Mouse (Mus musculus) 3T3-L1 (cell line): ENCODE data around the gene Psmb2.

ENCODE experiments used
- DNase-seq: peaks from one replicate; pipeline ENCODE4 v3.0.0-alpha.2; 2015; ENCODE audit warnings: low read depth, low spot score

Psmb2 gene

DNA sequence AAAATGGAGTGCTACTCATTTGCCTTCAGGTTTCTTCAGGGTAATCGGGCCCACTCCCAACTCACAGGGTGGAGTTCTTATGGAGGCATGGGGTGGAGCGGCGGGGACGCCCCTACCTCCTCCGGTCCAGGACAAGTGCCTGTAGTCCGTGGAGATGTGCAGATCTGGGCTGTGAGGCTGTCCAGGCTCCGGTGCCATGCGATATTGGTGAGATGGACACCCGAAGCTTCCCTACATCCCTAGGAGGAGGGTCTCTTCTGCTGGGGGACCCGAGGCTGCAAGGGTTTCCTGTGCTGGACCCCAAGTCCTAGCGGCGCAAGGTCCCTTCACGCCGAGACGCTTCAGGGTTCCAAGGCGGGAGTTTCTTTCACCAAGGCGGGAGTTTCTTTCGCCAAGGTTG lies 54.7 kb downstream of the Psmb2 start:
- DNase-seq: no peak

DNA sequence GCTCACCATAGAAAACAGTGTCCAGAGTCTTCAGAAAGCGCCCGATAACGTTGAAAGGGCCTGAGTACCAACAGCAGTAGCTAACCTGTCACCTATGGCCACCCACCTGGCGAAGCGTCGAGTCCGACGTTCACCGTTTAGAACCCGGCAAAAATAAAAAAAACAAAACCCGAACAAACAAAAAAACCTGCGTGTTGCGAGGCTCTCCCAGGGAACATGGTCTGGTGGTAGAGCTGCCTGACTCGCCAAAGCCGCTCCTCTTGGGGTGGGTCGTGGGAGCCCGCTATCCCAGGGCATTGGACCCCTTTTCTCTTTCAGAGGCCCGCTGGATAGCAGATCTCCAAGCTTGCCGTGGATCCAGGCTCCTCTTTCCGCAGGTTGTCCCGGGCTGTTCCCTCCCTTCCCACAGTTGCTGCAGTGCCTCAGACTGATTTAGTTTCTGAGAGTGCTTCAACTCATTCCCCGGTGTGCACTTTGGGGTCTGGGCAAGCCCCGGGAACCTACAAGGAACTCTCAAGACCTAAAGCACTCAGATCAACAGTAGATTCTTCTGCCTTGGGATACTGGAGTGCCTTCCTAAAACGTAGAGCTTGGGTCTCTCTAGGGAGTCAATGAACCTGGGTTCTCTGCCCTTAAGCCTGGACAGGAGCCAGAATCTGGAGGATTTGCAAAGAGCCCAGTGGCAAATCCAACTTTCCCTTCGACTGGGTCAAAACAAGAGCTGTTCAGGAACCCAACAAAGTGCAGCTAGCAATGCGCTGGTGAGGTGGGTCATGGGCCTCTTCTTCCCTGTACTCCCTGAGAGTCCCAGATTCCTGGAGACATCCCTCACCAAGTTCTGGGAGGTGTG lies 55.3 kb downstream of the Psmb2 start:
- DNase-seq: no peak

DNA sequence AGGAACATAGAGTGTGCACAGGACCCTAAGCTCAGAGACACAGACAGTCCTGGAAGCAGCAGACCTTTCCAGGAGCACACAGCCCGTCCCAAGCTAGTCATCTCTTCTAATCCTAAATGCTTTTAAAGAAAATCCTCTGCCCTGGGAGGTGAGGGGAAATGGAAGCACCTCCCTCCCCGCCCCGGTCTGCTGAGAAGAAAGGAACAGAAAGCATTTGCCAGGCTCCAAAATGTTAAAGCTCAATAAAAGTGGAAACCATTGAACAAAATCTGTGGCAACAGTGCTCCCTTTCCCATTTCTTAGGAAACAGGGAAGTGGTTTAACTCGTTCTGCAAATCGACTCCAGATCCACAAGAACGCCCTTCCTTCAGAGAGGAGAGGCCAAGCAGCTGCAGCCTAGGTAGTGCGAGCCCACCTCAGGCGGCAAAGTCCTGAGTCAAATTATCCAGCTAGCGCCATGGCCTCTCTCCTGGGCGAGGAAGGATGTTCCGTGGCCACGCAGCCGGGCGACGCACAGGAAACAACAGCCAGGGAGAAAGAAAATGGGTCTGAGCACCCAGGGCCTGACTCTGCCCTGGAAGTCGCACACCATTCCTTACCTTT lies 56.7 kb downstream of the Psmb2 start:
- DNase-seq: no peak

DNA sequence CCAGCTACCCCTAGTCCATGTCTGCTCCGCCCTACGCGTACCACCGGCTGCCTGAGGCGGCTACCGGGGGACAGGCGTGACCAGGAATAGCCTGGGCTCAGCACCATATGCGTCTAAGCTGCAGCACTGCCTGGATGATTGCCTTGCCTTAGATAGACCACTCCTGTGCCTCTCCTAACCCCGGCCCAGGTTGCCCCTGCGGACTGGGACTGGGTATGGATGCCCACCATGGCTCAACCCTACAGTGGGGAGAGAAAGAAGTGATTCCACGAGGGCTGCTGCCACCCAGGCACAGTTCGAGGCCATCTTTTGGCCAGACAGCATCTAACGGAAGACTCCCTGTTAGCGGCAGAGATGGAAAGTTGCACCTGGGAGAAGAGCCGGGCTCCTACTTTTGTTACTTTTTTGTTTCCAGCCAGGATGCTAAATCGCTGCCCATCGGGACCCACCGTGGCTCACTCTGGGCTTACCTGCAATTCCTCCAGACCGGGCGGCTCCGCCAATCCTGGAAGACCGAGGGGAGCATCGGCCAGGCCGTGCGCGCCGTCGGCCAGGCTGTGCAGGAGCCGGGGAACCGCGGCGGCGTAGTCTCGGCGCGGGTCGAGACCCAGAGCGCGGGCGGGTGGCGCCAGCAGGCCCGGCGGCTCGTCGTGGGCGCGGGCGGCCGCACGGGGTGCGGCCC lies 57.4 kb downstream of the Psmb2 start:
- no peak for DNase-seq

DNA sequence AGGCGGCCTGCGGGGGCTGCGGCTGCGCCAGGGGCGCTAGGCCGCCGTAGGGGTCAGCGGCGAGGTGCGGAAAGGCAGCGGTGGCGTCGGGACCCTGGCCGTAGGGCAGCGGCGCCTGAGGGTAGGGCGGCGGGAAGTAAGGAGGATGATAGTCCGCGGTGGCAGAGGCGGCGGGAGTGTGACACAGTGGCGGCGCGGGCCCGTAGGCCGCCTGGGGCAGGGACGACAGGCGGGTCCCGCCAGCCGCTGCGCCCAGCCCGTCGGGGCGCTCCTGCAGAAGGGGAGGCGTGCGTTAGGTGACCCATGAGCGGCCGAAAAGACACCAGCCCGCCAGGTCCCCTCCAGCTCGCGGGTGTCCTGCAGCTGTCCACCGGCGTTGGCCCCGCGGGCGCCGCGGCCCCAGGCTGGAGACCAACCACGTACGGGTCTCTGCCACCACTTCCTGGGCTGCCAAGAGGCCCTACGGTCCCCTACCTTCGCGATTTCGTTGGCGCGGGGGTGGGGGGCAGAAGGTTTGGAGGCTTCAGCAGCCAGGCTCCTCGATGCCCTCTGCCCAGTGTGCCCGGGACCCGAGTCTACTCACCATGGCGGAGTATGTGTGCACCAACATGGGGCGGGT lies 58.1 kb downstream of the Psmb2 start:
- no peak for DNase-seq

DNA sequence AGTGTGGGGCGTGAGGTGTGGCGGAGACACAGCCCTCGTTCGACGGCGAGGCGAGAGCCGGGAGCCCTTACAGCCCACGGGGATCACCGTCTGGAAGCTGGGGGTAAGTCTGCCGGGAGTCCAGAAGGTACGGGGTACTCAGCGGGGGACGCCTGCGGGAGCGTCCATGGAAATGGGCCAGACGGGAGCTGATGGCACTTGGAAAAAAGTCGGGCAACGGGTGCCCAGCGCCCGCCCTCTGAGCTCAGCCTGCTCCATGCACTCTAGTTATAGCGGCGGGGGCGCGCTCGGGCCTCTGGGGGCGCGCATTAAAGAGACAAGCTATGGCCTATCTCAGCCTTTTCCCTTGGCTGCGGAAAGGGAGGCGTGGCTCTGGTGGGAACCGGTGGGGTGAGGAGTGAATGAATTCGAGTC lies 58.6 kb downstream of the Psmb2 start, which contains the start of gene Tfap2e:
Gene Tfap2e, minus strand, starts transcription at position 240 of the 414 bp plus-strand sequence.
- no peak for DNase-seq

DNA sequence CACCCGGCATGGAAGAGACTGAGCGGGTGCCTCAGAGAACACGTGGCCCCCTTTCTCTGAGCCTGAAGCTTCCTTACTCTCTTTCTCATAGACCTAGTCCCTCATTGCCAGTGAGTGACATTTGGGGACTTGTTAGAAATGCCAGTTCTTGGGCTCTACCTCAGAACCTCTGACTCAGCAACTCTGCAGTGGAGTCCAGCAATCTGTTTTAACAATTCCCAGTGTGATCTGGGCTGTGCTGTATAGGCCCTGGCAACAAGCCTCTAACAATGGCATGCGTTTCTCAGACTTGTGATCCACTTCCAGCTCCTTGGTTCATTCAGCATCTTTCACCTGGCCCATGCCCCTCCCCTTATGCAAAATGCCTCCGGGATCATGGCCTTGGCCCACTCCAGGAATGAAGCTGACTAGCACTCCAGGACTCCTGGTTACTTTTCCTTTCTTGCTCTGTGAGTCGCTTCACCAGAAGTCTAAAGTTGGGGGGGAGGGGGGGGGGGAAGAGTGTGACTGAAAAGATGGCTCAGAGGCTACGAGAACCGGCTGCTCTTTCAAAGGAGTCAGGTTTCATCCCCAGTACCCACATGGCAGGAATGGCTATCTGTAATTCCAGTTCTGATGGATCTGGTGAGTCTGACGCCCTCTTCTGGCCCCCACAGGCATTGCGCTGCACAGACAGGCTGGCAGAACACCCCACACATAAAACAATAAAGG lies 62.7 kb downstream of the Psmb2 start:
- DNase-seq: peak; percentile 52

DNA sequence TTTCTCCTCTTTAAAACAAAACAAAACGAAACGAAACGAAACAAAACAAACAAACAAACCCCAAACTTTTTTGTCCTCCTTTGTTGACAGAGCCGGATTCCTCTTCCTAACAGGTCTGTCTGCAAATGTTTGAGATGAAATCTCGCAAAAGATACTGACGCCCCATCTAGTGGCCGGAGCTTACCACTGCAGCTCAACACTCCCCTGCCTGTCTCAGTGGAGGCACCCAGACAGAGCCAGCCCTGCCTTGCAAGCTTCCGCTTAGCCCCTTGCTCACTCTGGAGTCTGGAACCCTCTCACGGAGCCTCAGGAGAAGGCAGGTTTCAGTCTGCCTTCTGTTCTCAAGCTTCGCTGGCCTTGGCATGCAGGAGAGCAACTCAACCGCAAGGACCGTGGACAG lies 64.0 kb downstream of the Psmb2 start:
- peak; percentile 84 for DNase-seq

DNA sequence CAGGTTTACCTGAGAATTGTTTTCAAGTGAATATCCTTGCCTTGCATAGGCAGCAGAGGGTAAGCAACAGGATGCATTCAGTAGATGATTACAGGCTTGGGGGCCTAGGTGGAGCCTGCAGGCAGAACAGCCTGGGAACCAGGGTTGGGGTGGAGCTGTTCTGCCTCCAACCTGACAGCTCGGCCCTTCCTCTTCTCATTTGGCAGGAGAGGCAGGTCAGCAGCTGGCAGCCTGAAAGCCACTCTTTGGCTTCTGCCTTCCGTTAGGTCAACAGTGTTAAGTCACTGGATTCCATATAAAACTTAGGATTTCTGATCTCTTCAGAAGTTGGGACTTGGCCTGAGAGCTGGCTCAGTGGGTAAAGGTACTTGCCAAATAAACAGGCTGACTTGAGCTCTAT lies 65.5 kb downstream of the Psmb2 start:
- DNase-seq: no peak

DNA sequence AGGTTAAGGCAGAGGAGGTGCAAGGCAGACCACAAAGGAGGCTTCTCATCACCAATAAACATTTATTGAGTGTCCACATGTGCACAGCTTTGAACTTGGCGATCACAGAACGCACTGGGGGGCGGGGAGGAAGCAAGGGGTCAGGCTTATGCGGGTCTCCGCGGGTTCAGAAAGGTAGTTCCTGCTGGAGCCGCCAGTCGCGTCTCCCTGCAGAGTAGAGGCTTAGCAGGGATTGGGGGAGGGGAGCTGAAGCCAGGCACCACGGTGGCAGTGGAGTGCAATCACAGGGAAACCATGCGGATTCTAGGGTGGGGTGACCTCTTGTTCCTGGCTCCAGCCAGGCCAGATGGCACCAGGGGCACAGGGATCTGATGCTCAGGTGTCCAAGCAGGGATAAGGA lies 66.3 kb downstream of the Psmb2 start:
- no peak for DNase-seq

DNA sequence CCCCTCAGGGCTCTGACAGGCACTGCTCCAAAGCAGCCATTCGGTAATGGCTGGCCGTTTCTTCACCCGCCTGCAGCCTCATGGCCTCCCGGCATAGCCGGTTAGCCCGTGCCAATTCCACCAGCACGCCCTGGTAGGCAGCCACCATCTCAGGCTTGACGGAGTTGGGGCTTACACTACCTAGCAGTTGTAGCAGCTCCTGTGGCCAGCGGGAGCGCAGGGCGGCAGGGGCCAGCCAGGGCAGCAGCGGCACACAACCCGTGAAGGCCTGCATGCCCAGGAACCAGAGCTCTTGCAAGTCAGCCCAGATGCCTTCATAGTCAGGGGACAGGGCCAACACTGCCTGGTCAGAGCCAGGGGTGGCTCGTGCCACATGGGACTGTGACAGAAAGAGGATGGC lies 67.4 kb downstream of the Psmb2 start:
- DNase-seq: no peak

DNA sequence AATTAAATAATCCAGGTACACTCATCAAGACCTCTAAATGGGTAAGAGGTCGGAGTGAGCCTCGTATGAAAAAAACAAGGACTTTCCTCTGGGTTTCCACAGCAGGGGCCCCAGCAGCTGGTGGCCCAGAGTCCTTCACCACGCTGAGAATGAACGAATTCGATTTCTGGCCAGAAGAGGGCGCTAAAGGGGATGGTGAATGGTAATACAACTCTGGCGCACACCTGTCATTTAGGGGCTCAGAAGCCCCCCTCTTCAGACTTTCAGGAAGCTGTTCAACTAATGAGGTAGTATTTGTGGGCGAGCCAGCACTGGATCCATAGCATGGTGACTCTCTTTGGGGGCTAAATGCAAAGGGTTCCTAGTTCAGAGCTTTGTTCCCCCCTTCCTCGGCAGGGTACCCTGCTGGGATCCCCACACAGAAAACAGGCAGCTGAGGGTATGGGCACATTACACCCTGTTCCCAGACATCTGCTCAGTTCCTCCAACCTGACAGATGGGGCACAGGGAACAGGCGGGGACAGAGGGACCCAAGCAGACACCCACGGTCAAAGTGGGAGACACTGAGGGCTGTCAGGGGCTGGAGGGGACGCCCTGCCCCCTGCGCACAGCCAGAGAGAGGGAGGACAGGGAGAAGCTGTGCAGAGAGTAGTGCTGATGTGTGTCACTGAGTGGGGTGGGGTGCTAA lies 68.2 kb downstream of the Psmb2 start:
- peak; percentile 61 for DNase-seq

DNA sequence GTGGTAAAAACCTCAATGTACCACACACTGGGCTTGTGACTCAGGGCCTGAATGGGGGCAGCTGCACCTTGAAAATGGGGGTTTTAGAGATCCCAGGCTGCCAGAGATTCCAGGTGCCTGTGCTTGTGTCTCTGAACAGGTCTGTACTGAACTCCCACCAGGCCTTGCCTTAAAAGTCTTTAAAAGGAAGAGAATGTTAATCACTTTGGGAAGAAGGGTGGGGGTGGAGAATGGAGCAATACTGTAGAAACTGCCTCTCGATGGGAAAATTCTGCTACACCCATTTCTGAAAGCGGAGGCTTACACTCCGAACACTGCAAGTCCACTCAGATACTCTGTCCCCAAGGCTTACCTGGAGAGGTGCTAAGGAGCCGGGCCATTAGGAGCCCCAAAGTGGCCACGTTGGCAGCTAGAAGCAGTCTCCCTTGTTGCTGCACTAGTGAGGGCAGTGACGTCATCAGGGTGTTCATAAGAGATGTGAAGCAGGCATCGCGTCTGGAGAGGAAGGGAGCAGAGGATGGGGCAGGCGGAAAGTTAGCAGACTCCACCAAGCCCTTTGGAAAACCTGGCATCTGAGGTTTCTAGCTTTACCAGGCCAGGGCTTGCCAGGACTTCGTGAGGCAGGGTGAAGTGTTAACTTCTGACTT lies 68.9 kb downstream of the Psmb2 start:
- no peak for DNase-seq

DNA sequence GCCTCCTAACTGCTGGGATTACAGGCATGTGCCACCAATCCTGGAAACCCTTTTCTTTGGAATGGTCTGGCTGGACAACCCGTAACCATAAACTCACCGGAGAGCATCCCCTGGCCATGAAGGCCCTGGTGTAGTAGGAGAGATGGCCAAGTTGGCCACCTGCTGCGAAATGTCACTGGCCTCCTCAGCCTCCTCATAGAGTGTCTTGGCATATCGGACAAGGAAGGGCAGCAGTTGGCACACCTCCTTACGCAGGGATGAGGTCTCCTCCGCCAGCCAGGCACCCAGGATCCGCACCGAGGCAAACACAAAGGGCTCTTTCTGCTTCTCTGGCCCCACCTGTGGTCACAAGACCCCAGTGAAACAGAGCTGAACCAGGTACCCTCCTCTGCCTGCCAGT lies 71.0 kb downstream of the Psmb2 start:
- no peak for DNase-seq

DNA sequence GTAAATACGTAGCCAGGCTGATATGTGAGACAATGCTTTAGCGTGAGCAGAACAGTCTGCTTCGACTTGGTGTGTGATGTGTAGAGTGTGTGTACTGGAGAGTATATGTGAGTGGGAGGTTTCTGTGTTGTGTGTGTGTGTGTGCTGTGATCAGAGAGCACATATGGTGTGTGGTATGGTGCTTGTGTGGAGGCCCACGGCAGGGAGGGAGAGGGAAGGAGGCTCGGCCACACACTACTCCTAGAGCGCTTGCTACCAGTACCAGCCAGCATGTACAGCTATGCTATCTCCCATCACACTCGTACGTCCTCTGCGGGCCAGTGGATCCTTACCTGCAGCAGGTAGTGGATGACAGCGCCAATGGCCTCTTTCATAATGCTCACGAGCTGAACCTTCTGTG lies 72.1 kb downstream of the Psmb2 start:
- no peak for DNase-seq

DNA sequence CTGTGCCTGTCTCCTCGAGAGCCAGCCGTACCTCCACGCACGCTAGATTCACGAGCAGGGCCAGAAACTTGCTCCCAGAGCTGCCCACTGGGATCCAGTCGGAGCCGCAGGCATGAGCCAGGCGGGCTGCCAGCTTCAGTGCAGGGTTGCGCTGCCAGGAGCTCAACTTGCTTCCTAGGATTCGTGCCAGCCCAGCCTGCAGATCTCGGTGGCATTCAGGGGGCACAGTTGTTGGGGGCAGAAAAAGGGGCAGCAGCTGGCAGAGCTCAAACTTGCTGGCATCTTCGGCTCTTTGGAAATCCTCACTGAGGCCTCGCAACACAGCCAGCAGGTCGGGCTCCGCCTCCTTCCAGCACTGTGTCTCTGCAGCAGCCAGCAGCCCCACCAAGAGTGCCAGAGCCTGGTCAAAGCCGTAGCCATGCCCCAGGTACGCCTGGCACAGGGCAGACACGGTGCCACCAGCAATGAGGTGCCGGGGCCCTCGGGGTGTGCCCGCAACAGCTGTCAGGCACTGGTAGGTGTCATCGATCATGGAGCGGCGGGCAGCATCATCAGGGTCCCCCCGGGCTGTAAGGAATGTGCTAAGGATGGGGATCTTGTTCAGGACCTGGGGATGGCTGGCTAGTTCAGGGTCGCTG lies 72.7 kb downstream of the Psmb2 start:
- no peak for DNase-seq

DNA sequence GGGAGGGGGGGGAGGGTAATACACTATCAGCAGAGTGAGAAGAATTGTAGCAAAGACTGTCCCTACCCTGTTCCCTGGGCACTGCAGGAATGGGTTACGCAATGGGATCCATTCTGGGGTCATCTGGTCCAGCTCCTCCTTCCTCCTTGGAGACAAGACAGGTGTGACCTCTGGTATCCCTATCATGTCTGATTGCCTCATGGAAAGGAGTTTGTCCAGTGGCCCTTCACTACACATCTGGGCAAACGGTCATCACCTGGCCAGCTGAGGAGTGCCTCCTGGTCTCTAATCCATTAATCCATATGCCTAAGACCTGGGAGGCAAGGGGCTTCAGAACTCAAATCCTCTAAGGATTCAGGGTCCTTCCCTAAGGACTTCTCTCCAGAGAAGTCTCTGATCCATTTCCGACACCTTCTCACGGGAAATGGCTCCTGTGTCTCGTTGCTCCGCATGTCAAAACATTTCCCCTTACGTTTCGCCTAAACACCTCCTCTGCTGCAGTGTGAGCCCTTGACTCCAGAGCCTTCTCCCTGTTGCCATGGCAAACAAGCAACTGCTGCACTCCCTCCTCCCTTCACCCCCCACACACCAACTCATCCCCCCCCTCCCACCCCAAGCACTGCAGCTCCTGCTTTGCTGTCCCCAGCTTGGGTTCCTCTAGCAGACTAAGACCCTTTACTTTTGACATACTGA lies 73.6 kb downstream of the Psmb2 start:
- no peak for DNase-seq

DNA sequence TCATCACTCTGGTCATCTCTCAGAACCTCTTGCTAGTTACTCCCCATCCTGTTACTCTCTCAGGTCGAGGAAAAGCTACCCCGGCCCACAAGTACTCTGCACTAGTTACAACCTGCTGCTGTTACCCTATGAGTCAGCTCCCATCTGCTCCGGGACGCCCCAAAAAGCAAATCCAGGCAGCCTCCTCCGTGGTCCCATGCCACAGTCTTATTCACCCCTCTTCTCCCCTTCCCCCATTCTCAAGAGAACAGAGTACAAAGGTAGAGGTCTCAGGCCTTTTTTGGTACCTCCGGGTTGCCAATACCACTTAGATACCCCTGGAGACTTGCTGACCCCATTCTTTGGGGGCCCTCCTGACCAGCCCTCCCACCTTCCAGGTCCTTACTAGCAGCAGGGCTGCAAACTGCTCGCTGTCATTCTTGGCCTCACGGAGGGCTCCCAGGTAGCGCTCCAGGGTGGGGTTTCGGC lies 74.2 kb downstream of the Psmb2 start:
- no peak for DNase-seq

DNA sequence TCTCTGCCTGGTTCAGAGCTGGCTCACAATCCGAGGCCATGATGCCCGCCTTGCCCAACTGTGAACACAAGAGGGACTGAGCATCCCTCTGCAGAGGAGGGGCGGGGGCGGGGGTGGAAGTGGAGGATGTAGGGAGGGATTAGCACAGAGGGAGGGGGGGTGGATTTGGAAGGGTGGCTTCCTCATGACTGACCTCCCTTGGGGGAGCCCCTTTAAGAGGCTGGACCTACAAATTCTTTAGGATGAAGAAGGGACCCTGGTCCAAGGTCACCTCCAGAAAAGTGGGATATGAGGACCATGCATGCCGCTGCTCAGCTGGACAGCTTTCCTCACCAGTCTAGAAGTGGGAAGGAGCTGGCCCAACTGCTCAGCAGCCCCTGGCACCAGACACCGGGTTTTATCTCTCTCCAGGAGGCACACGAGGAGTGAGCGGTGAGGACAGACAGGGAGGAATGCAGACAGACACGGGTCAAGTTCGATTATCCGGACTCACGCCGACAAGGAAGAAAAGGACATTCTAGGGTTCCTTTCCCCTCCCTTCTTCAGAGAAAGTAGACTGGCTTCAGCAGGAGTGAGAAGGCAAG lies 74.7 kb downstream of the Psmb2 start:
- DNase-seq: peak; percentile 61
